Mouse (Mus musculus): ENCODE results near the gene Bloc1s2.

DNA sequence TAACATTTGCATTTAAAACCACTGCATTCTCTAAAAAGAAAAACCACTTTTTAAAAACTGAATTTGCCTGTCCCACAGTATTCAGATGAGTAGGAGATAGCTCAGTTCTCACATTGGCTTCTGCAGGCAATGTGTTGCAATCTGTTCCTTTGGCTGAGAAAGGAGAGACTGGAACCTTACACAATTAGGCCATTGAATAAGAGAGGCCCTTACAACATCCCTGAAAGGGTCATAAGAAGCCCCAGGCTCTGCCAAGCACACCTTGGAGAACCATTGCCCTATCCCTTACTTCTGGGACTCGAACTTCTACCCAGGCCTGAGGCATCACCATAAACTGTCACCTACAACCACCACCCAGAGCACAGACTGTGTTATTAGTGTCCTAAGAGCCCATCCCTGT, 34.3 kb upstream of the Bloc1s2 start:
- TF ChIP-seq USF2 (IDR thresholded peaks at IDR 0.05; ENCODE audit: borderline replicate concordance in 1 of 2, insufficient read depth in 1 of 2, low read depth in 1 of 2, low read length in 2 of 2) (no peak), TAL1 (IDR thresholded peaks at IDR 0.05; ENCODE audit: low read length) (no peak), POLR2A (IDR thresholded peaks at IDR 0.05; ENCODE audit: control insufficient read depth in 1 of 2, insufficient read depth in 1 of 2, low read depth in 1 of 2, low read length in 2 of 2, poor library complexity in 1 of 2) (no peak), POLR2AphosphoS5 (IDR thresholded peaks at IDR 0.05; ENCODE audit: borderline replicate concordance, low read depth, low read length) (no peak), CTCF (IDR thresholded peaks at IDR 0.05 in 2 of 3, conservative IDR thresholded peaks at IDR 0.05 in 1 of 3; ENCODE audit: control insufficient read depth in 1 of 3, insufficient read depth in 1 of 3, low read depth in 2 of 3, low read length in 3 of 3, poor library complexity in 1 of 3, severe bottlenecking in 1 of 3) (no peak), TCF12 (IDR thresholded peaks at IDR 0.05; ENCODE audit: low read depth, low read length) (no peak), MXI1 (IDR thresholded peaks at IDR 0.05; ENCODE audit: low read depth, low read length) (no peak), MAFK (IDR thresholded peaks at IDR 0.05; ENCODE audit: borderline replicate concordance, low read depth, low read length) (no peak), GATA1 (IDR thresholded peaks at IDR 0.05; ENCODE audit: low read depth, low read length) (no peak)

Measured in MEL (cell line).